Mouse (Mus musculus) ovary, postnatal 10 days (tissue): Measurements from ENCODE around the gene Gm49711.

Experiments
- DNase-seq: peaks from one replicate; pipeline ENCODE4 v3.0.0; 2022; ENCODE audit warnings: low spot score

Gm49711 gene

GRCm38 (mm10) chr16:92120899-92121531 lies 62.9 kb downstream of the Gm49711 start:
- no peak for DNase-seq

GRCm38 (mm10) chr16:92127226-92127625 lies 69.1 kb downstream of the Gm49711 start:
- no peak for DNase-seq

GRCm38 (mm10) chr16:92127666-92128065 lies 69.5 kb downstream of the Gm49711 start:
- DNase-seq, result no peak

GRCm38 (mm10) chr16:92129843-92130242 lies 71.7 kb downstream of the Gm49711 start:
- DNase-seq, result no peak

GRCm38 (mm10) chr16:92132511-92132910 lies 74.4 kb downstream of the Gm49711 start:
- no peak for DNase-seq

GRCm38 (mm10) chr16:92134148-92134764 lies 76.1 kb downstream of the Gm49711 start:
- DNase-seq, result no peak

GRCm38 (mm10) chr16:92136275-92136674 lies 78.2 kb downstream of the Gm49711 start:
- DNase-seq, result no peak

GRCm38 (mm10) chr16:92139386-92140261 lies 81.5 kb downstream of the Gm49711 start:
- no peak for DNase-seq

GRCm38 (mm10) chr16:92140328-92140727 lies 82.2 kb downstream of the Gm49711 start:
- no peak for DNase-seq

GRCm38 (mm10) chr16:92141021-92141420 lies 82.9 kb downstream of the Gm49711 start:
- no peak for DNase-seq

GRCm38 (mm10) chr16:92142426-92143012 lies 84.4 kb downstream of the Gm49711 start:
- no peak for DNase-seq

- no peak for DNase-seq
Measured at GRCm38 (mm10) chr16:92147631-92148366, 89.7 kb downstream of the Gm49711 start.

GRCm38 (mm10) chr16:92148367-92148728 lies 90.2 kb downstream of the Gm49711 start:
- no peak for DNase-seq

- no peak for DNase-seq
Measured at GRCm38 (mm10) chr16:92150975-92151374, 92.9 kb downstream of the Gm49711 start.

- DNase-seq, result no peak
Measured at GRCm38 (mm10) chr16:92158021-92158455, 99.9 kb downstream of the Gm49711 start.

- peak; percentile 21 for DNase-seq
Measured at GRCm38 (mm10) chr16:92158461-92159091, 100.5 kb downstream of the Gm49711 start.

- DNase-seq, result no peak
Measured at GRCm38 (mm10) chr16:92159114-92159513, 101.0 kb downstream of the Gm49711 start.

GRCm38 (mm10) chr16:92162289-92162688 lies 104.2 kb downstream of the Gm49711 start:
- DNase-seq, result no peak

GRCm38 (mm10) chr16:92163545-92163944 lies 105.4 kb downstream of the Gm49711 start:
- no peak for DNase-seq

GRCm38 (mm10) chr16:92176052-92176451 lies 117.9 kb downstream of the Gm49711 start:
- DNase-seq, result no peak

GRCm38 (mm10) chr16:92177718-92178117 lies 119.6 kb downstream of the Gm49711 start:
- DNase-seq, result no peak
